ENCODE assay signal across 1 mouse cellular context in the genomic region with DNA sequence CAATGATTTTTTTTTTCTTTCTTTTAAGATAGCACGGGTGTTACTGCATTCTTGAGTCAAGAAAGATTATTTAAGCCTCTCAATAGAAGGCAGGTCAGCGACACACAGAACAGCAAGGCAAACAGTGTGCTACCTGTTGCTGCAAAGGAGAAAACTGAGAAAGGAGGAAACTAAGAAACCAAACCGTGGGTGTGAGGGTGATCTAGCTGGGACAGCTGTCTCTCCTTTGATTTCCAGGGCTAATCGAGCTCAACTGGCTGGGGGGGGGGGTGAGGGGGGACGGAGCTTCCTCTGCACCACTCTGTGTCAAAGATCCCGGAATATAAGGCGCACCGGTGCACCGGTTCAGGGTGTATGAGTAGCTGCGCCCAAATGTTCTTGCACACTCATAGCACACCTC.
TF ChIP-seq lines count a peak whose summit lies in the region.

No protein-coding gene starts in this region.

TF ChIP-seq in MEL, 35 proteins besides CTCF, POLR2A, EP300 and RAD21:
- TF ChIP-seq MXI1 (IDR thresholded peaks at IDR 0.05; ENCODE audit: low read depth, low read length) (peak; percentile 20; the same call in 1 of the 2 replicates), MAZ (IDR thresholded peaks at IDR 0.05; ENCODE audit: low read depth, low read length) (0 out of 2 replicates have a peak, but pooled peaks have one; percentile 48), MAFK (IDR thresholded peaks at IDR 0.05; ENCODE audit: borderline replicate concordance, low read depth, low read length) (no peak), TBP (IDR thresholded peaks at IDR 0.05; ENCODE audit: low read depth, low read length) (no peak), ZNF384 (IDR thresholded peaks at IDR 0.05; ENCODE audit: low read depth, low read length) (peak; percentile 51), ETS1 (IDR thresholded peaks at IDR 0.05; ENCODE audit: low read depth, low read length) (peak; percentile 62), TAL1 (IDR thresholded peaks at IDR 0.05; ENCODE audit: low read length) (peak; percentile 64), SMC3 (IDR thresholded peaks at IDR 0.05; ENCODE audit: low read depth, low read length) (no peak), KAT2A (conservative IDR thresholded peaks at IDR 0.05; ENCODE audit: low read depth, low read length) (no peak), NELFE (IDR thresholded peaks at IDR 0.05; ENCODE audit: low read depth, low read length) (no peak), TCF12 (IDR thresholded peaks at IDR 0.05; ENCODE audit: low read depth, low read length) (peak; percentile 79; the same call in 1 of the 2 replicates), RCOR1 (IDR thresholded peaks at IDR 0.05; ENCODE audit: low read depth, low read length) (peak; percentile 67), GABPA (IDR thresholded peaks at IDR 0.05; ENCODE audit: low read depth, low read length) (no peak), CHD1 (IDR thresholded peaks at IDR 0.05; ENCODE audit: low read depth, low read length) (no peak)
